Mouse (Mus musculus) liver, adult 2 months (tissue): ENCODE results near the gene Homer2. TPM values are rescaled to one million over a fixed set of nuclear protein-coding genes. Genes with fewer than 3 reads are reported as not detected.

Experiments
- DNase-seq: peaks from one replicate; pipeline ENCODE4 v3.0.0-alpha.2; 2011; ENCODE audit warnings: low read depth, low spot score; ENCODE audit errors: extremely low read depth
- H3K27ac ChIP-seq: fragments of 200-500 bp; replicated peaks from 2 replicates; pipeline ENCODE4 v1.5.1; 2012; ENCODE audit warnings: low read depth, mild to moderate bottlenecking, control low read depth, inconsistent platforms, low read length; ENCODE audit not compliant: insufficient read depth
- H3K27me3 ChIP-seq: fragments of 200-500 bp; 2 replicates; pipeline ENCODE4 v1.6.1; 2012; ENCODE audit warnings: mild to moderate bottlenecking, moderate library complexity, low read length, inconsistent platforms; ENCODE audit not compliant: control insufficient read depth, insufficient read depth
- H3K36me3 ChIP-seq: fragments of 200-500 bp; 2 replicates; pipeline ENCODE4 v1.6.1; 2012; ENCODE audit warnings: low read length, inconsistent platforms; ENCODE audit not compliant: control insufficient read depth, insufficient read depth
- H3K4me1 ChIP-seq: fragments of 200-500 bp; 2 replicates; pipeline ENCODE4 v1.6.1; 2011; ENCODE audit warnings: low read length; ENCODE audit not compliant: control insufficient read depth, insufficient read depth
- H3K4me3 ChIP-seq: fragments of 200-500 bp; 2 replicates; pipeline ENCODE4 v1.5.1; 2011; ENCODE audit warnings: low read depth, mild to moderate bottlenecking, control low read depth, low read length, moderate library complexity; ENCODE audit not compliant: insufficient read depth
- H3K79me2 ChIP-seq: fragments of 200-500 bp; 2 replicates; pipeline ENCODE4 v1.6.1; 2012; ENCODE audit warnings: inconsistent platforms, mild to moderate bottlenecking, low read length, moderate library complexity; ENCODE audit not compliant: control insufficient read depth, insufficient read depth
- H3K9ac ChIP-seq: fragments of 200-500 bp; 2 replicates; pipeline ENCODE4 v1.6.1; 2012; ENCODE audit warnings: low read depth, mild to moderate bottlenecking, control low read depth, inconsistent platforms, low read length
- CTCF ChIP-seq: fragments of 200-500 bp; IDR thresholded peaks from 2 replicates; pipeline ENCODE4 v1.5.1; 2011; ENCODE audit warnings: low read depth, low read length, control low read depth
- POLR2A ChIP-seq: fragments of 200-500 bp; IDR thresholded peaks from 2 replicates; pipeline ENCODE4 v1.6.1; 2011; ENCODE audit warnings: low read length, control low read depth; ENCODE audit not compliant: insufficient read depth; ENCODE audit errors: extremely low read depth
- WGBS: fragments of 180-500 bp; shearing (Covaris S2); methylation state at CpG from one replicate; pipeline ENCODE4 v1.1.7; 2018; 5-methylcytosine and 5-hydroxymethylcytosine counted together
- polyA plus RNA-seq: library from polyadenylated mRNA; depleted of rRNA; stranded (reverse); fragments of >200 nt; gene quantifications from 2 replicates; pipeline ENCODE4 v1.2.3, GENCODE M21; 2012
- total RNA-seq: library from RNA; depleted of rRNA; stranded (reverse); fragments of >200 nt; gene quantifications from 2 replicates; pipeline ENCODE4 v1.2.3, GENCODE M21; 2014

The Homer2 gene
- total and polyA plus RNA-seq, 2 experiments, result 18.4 to 32.2 TPM

DNA sequence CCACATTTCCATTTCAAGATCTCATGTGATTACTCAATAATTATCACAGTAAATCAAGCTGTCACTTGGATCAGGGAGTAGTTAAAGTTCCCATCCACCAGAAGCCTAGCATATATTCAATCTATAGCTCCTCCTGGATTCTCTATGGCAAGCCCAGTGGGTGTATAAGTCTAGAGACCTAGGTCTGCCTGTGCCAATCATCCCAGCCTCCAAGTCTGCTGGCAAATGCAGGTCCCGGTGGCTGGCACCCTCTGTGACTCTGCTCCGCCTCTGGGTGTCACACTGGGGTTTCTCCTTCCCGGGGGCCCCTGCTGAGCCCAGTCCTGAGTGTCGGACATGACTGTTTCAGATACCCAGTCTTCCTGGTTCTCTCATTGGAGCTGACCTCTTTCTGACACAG is 84.5 kb downstream of the Homer2 start:
- Histone ChIP-seq H3K27me3 (no peaks in the 10 kb centered on the region), H3K79me2 (no peaks in the 10 kb centered on the region), H3K27ac (no peak overlapping the region), H3K36me3 (no peaks in the 10 kb centered on the region), H3K4me3 (no peak overlapping the region), H3K9ac (no peak overlapping the region), H3K4me1 (no peaks in the 10 kb centered on the region)
- WGBS, result 87% methylated on average over 4 of the region's 4 CpGs
- no peak for TF ChIP-seq CTCF
- no peak for TF ChIP-seq POLR2A
- no peak for DNase-seq

DNA sequence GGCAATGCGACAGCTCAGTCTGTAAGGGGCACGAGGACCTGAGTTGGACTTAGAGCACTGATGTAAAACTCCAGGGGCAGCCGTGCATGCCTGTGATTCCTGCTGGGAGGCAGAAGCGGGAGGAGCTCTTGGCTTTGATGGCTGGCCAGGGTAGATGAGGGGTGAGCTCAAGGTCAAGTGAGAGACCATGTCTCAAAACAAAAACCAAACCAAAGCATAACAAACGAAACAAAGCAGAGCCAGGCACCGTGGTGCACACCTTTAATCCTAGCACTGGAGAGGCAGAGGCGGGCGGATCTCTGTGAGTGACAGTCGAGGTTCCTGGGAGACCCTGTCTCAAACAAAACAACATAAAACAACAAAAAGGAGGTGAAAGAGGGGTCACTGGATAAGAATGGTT is 92.3 kb downstream of the Homer2 start:
- no peak for DNase-seq
- WGBS, result 82% methylated on average over 9 of the region's 9 CpGs
- TF ChIP-seq CTCF, result no peak
- TF ChIP-seq POLR2A, result no peak
- no peaks in the 10 kb centered on the region for H3K79me2 ChIP-seq
- peaks cover 8% of the 10 kb centered on the region; the same call in 1 of the 2 replicates for H3K36me3 ChIP-seq
- no peak overlapping the region for H3K9ac ChIP-seq
- no peaks in the 10 kb centered on the region for H3K27me3 ChIP-seq
- no peak overlapping the region for H3K27ac ChIP-seq
- no peaks in the 10 kb centered on the region for H3K4me1 ChIP-seq
- H3K4me3 ChIP-seq, result no peak overlapping the region

DNA sequence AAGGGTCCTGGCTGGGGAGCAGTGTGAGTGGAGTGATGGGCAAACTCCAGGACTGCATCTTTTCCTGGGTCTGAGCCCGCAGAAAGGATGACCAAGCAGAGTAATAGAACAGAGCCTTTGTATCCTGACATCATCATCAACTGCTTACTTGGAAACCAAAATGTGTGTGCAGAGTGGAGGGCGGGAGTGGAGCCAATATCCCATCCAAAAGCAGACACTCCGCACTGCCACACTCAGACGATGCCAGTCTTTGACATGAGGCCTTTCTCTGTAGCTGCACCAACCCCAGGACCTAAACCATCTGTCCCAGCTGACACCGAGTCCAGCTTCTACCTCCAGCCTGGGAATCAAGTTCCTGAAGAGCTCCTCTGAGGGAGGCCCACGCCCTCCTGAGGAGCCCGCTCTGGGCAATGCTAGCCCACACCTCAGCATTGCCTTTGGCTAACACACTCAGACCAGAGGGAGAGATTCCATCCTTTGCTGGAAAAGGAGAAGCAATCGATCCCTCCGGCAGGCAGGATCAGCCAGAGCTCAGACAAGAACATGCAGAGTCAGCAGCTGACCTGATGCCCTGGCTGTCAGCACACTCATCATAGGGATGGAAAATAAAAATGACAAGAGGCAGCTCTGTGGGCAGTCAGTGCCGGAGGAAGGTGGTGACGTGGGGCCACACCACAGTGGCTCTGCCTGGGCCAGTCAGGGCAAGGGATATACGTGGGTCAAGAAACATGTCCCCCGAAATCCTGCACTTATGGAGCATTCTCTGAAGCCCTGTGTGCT is 94.3 kb downstream of the Homer2 start:
- no peak for DNase-seq
- H3K9ac ChIP-seq, result no peak overlapping the region
- H3K4me1 ChIP-seq, result no peaks in the 10 kb centered on the region
- 91% methylated on average over 13 of the region's 13 CpGs for WGBS
- H3K27me3 ChIP-seq, result no peaks in the 10 kb centered on the region
- no peaks in the 10 kb centered on the region for H3K79me2 ChIP-seq
- H3K36me3 ChIP-seq, result peaks cover 8% of the 10 kb centered on the region; the same call in 1 of the 2 replicates
- TF ChIP-seq CTCF (no peak), POLR2A (no peak)
- H3K4me3 ChIP-seq, result no peak overlapping the region
- no peak overlapping the region for H3K27ac ChIP-seq

DNA sequence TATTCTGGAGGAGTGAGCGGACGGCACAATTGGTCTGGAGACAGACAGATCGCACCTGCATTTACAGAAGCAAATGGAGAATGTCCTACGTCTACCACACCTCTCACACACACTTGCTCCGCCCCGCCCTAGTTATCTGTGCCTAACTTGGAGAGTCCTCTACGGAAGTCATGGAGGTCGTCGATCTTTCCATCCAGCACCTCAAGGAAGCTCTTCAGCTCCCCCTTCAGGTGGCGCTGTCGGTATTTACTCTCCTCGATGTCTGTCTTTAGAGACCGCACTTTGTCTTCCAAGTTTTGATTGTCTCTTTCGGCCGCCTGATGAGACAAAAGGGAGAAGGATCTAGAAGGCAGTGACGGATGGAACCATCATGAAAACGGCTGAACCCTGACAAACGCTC is 97.2 kb downstream of the Homer2 start:
- Histone ChIP-seq H3K9ac (no peak overlapping the region), H3K79me2 (no peaks in the 10 kb centered on the region), H3K27ac (no peak overlapping the region), H3K27me3 (no peaks in the 10 kb centered on the region), H3K36me3 (peaks cover 8% of the 10 kb centered on the region; the same call in 1 of the 2 replicates), H3K4me3 (no peak overlapping the region), H3K4me1 (no peaks in the 10 kb centered on the region)
- TF ChIP-seq POLR2A, result no peak
- TF ChIP-seq CTCF, result peak; percentile 33; the same call in 1 of the 2 replicates
- no peak for DNase-seq
- WGBS, result 71% methylated on average over 18 of the region's 18 CpGs

DNA sequence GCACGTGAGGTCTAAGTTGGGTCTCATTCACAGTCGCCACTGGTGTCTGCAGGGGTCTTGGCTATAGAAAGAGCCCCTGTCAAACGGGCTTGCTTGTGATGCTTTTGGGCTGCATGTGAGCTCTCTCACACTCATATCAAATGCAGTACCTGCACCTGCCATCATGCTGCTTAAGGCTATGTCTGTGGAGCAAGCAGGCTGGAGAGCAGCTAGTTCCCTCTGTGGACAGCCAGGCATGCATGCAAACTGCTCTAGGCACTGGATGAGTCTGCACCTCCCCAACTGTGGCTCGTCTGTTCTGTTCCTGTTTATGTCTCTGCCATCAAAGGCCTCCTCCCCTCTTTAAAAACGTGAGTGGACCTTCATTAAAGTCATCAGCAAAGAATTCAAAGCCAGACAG is 100.9 kb downstream of the Homer2 start:
- Histone ChIP-seq H3K79me2 (no peaks in the 10 kb centered on the region), H3K27ac (no peak overlapping the region), H3K4me3 (no peak overlapping the region), H3K4me1 (no peaks in the 10 kb centered on the region), H3K36me3 (peaks cover 2% of the 10 kb centered on the region; the same call in 1 of the 2 replicates), H3K27me3 (no peaks in the 10 kb centered on the region), H3K9ac (no peak overlapping the region)
- TF ChIP-seq POLR2A (no peak), CTCF (no peak)
- WGBS, result 84% methylated on average over 5 of the region's 5 CpGs
- DNase-seq, result no peak

DNA sequence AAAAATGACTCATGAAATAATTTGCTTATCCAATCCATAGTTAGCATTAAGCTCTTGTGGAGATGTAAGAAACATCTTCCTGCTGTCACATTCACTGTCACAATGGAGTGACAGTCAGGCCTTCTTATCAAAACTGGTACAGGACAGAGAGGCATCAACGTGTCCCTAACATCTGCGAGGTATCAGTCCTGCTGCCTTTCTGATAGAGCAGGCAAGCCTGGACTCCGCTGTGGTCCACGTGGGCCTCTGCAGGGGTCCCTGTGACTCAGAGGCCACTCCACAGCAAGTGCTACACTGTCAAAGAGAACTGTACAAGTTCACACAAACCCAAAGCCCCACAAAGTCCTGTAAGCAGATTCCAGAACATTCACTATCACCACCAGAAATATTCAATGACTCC is 101.8 kb downstream of the Homer2 start:
- WGBS, result 90% methylated on average over 4 of the region's 4 CpGs
- no peaks in the 10 kb centered on the region for H3K4me1 ChIP-seq
- DNase-seq, result no peak
- H3K36me3 ChIP-seq, result no peaks in the 10 kb centered on the region; the same call in 1 of the 2 replicates
- H3K9ac ChIP-seq, result no peak overlapping the region
- TF ChIP-seq CTCF (no peak), POLR2A (no peak)
- no peaks in the 10 kb centered on the region for H3K79me2 ChIP-seq
- no peak overlapping the region for H3K27ac ChIP-seq
- H3K4me3 ChIP-seq, result no peak overlapping the region
- H3K27me3 ChIP-seq, result no peaks in the 10 kb centered on the region
